Mouse (Mus musculus) liver, embryonic 14.5 days (tissue): ENCODE measurements around the gene Zfp637.

Source experiments
- CTCF ChIP-seq: IDR thresholded peaks from 2 replicates; pipeline ENCODE4 v1.5.1; 2016; ENCODE audit warnings: antibody characterized with exemption, low read depth, control low read depth
- EP300 ChIP-seq: IDR thresholded peaks from 2 replicates; pipeline ENCODE4 v1.6.1; 2016; ENCODE audit warnings: antibody characterized with exemption, low read depth

DNA sequence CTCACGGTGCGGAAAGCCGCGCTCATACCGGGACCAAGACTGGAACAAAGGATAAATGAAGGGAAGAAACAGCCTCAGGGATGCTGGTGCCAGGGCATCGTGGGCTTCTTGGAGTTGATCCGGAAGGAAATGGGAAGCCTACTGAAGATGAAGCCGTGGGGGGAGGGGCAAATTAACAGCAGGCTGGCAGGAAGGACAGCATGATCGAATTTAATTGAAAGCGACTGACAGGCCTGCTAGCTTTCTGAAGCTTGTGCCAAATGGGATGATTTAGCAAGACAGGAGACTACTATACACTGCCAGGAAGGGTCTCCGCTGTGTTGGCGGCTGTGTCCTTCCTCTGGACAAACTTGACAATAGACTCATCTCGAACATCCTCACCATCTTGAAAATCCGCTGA, 20.7 kb upstream of the Zfp637 start:
- TF ChIP-seq CTCF (no peak), EP300 (no peak)
